Mouse (Mus musculus) CD4-positive, CD25-positive, alpha-beta regulatory T cell, adult 4 months (primary cell): ENCODE results near the gene Syt8. TPM values are rescaled to one million over a fixed set of nuclear protein-coding genes. Genes with fewer than 3 reads are reported as not detected.
"Not testable (repeated sequence)": the region's sequence is repeated elsewhere in the genome, so short reads cannot be mapped to it uniquely, and the experiment has no call there.

Experiments used
- ATAC-seq: one replicate; pipeline ENCODE4 v1.8.0; 2017
- polyA plus RNA-seq, 2 experiments: library from polyadenylated mRNA; unstranded; fragments of 100-300 nt; shearing (Covaris generic); gene quantifications; one replicate each; pipeline ENCODE4 v1.2.1; 2017

Gene Syt8
- polyA plus RNA-seq, result not detected

DNA sequence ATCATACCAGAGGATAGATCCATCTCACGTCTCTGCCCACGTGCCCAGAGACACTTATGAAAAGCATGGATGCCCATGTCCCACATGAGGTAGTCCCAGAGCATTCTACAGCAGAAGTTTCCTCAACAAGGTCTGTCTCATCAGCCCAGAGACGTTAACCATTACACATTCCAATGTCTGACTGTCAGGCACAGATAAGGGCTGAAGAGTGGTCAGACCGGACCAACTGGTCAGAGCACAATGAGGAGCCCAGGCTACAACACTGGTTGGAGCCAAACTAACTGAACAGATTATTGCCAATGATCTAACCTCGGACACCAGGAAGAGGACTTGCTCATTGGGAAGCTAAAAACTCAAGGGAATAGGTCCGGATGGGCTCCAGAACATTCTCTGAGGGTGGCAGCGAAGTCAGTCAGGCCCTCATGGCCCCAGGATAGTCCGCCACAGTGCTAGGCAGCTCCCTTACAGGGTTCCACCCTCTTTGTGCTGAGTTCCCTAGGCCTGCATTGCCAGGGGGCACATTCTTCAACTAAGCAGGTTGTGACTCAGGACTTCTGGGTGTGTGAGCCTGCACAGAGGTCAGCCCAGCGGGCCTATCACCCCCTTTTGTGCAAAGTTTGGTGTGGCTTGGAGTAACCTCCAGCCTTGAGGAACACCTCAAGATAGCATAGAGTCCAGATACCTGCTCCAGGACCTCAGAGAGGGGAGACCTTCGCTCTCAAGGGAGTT lies at the start of gene Syt8:
Gene Syt8, plus strand, starts transcription at position 714 of the 729 bp plus-strand sequence.
- ATAC-seq, result no peak

DNA sequence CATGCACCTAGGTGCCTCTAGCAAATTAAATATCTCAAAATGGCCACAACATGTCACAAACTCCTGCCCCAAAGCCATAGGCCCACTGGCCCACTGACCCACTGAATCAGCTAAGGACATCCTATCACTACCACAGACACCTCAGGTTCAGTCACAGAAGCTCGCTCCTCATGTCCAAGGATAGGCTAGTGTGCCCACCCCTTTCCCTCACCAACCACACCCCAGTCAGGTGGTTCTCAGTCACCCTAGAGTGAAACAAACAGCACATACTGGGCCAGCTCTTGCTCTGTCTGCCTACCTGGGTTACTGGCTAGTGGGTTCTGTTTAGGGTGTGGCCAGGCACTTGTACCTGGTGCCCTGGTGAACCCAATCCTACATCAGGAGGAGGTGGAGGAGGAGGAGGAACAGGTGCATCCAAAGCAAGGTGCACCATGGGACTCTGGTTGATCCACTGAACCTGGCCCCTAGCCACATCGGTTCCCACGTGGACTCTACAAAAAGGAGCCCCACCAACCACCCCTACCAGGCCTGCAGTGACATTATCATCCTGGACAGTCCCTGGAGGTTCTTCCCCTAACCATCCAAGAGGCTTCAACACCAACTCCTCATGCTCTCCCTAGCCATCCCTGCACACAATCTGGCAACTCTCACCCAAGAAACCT lies 48.8 kb upstream of the Syt8 start:
- ATAC-seq, result no peak

DNA sequence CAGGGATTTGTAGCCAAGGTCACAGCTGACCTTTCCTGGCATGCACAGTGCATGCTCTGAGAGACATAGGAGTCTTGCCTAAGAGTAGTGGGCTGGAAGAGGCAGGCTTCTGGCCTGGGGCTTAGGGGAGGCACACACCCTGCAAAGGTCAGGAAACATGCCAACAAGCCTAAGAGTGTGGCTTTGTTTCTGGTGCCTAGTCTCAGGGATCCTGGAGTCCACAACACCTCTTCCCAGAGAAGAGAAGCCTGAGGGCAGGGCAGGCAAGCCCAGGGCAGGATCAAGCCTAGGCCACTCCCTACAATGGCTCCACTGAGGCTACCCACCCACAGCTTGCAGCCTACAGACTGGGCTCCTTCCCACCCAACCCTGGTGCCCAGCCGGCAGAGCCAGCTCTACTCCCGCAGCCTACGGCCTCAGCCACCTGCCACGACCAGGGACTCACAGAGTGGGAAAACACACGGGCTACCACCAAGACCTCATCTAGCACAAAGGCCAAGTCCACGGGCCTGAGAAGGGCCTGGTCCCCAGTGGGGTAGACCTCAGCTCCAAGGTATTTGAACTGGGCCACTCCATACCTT lies 47.9 kb upstream of the Syt8 start:
- no peak for ATAC-seq

DNA sequence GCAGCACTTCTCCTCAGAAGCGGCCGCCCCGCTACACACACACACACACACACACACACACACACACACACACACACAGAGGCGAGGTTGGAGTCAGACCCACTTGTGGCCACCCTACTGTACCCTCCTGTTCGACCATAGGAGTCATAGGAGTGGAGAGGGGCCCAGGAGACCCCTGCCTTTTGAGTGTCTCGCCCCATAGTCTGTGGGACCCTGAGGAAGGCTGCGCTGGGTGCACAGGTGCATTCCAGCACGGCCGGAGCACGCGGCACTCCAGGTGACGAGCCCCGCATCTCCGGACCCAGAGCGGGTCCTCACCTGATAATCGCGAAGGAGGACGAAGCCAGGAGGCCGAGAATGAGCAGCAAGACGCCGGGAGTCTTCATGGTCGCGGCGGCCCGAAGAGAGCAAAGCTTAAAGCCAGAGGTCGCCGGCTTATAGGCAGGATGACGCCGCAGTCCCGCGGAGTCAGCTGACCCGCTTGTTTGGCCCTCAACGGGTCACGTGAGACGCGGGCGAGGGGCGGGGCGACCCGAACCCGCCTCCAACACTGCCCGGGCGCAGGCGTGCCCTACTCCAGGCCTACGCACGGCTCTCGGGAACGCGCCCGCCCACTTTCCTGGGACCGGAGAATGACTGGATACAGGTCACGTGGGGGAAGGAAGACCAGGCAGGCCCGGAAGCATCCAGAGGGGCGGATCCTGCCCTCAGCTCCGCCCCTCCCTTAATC lies 47.1 kb upstream of the Syt8 start, which contains the start of gene Ctsd:
Gene Ctsd, minus strand, starts transcription at position 620 of the 730 bp plus-strand sequence.
- peak; percentile 88 for ATAC-seq

DNA sequence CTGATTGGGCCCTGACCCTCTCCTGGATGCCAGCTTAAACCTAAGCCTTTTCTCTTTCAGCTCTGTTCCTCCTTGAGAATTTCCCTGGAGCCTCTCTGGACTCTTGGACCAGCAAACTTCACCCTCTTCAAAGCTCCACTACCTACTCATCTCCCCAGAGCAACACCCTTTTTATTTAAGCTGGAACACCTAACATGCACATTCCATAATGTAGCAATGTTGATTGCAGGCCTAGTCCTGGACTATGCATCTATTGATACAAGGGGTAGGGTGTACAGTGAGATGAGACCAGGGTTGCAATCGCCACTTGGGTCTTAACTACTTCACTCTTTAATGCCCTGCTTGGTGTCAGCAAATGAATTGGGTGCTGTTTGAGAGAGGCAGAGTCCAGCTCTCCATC lies 46.5 kb upstream of the Syt8 start:
- no peak for ATAC-seq

DNA sequence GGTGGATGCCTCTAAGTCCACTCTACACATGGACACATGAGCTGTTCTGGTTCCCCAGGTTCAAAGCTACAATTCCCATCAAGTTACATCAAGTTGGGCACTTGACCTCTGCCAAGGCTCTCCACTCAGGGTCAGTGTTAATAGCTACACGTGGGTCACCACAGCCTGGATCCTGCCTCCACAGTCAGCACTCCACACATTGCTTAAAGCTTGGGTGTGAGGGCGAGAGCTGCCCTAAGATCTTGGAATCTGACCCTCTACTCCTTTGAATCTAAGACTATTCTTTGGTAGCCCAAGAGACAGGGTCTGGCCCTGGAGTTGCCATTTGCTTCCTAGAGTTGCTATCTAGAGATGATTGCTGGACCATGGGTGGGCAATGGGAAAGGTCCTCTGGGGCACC lies 45.9 kb upstream of the Syt8 start:
- ATAC-seq, result no peak

DNA sequence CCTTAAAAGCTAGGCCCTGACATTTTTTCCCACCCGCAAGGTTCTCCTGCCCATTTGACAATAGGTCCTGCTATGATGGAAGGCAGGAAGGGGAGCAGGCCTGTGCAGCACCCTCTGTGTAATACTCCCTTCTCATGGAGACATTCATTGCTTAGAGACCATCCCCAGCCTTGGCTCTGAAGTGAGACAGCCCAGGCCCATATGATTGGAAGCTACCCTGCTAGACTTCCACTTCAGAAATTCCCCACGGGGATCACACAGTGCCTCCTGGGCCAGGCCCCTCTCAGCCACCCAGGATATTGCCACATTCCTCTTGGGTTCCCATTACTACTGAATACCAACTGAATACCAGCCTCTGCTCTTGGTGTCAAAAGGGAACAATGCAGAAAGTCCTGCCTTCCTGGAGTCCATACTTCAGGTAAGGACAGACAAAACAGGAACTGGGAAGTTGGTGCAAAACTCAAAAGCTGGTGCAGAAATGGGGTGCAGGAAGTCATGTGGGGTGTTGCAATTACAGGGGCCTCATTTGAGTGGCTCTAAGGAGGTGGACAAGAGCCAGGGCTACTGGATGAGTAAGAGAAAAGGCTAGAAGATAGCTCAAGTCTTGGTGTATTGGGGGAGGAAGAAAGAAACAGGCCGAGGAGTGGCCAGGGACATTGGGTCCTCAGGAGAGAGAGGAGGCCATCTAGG lies 44.5 kb upstream of the Syt8 start:
- ATAC-seq, result no peak

DNA sequence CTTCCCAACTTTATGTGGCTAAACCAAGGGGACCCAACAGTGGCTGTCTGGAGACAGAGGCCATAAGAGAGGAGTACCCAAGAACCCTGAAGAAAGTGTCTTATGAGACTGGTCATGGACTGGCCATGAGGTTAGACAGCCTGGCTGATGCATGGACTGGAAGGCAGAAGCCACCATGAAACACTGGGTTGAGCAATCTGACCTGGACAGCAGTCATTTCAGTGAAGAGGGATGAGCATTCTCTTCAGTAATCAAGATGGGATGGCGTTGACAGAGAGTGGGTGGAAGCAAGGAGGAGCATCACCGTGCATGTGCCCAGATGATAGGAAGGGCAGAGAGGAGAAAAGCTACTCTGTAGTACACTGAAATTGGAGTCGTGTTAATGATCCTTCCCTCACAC lies 43.5 kb upstream of the Syt8 start:
- ATAC-seq, result no peak

DNA sequence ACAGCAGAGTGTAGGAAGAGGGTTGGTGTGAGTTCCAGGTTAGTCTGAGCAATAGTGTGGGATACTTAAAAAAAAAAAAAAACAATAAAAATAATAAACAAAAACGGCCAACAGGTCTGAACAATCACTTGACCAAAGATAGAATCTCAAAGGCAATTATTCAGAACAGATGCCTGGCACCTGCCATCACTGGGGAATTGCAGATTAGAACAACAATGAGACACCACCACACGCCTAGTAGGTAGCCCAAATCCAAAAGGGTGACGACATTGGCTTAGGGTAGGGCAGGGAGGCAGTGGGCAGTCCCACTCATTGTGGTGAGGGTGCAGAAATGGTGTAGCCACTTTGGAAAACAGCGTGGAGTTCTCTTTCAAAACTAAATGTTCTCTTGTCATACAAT lies 43.0 kb upstream of the Syt8 start:
- ATAC-seq, result no peak

DNA sequence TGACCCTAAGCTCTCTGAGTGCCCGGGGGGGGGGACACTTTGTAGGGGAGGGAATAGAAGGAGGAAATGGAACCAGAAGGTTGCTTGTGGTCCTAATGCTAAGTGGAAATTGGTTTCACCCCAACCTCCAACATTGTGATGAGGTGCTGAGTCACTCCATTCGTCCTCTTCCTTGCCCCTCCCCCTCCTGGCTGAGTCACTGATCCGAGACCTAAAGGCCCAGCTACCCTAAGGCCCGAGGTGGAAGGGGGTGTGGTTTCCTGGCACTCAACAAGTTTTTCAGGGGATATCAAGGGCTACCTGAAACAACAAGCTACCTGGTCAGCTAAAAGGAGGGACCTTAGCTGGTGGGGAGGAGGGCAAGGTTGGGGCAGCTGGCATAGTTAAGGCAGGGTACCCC lies 41.5 kb upstream of the Syt8 start:
- ATAC-seq, result no peak

DNA sequence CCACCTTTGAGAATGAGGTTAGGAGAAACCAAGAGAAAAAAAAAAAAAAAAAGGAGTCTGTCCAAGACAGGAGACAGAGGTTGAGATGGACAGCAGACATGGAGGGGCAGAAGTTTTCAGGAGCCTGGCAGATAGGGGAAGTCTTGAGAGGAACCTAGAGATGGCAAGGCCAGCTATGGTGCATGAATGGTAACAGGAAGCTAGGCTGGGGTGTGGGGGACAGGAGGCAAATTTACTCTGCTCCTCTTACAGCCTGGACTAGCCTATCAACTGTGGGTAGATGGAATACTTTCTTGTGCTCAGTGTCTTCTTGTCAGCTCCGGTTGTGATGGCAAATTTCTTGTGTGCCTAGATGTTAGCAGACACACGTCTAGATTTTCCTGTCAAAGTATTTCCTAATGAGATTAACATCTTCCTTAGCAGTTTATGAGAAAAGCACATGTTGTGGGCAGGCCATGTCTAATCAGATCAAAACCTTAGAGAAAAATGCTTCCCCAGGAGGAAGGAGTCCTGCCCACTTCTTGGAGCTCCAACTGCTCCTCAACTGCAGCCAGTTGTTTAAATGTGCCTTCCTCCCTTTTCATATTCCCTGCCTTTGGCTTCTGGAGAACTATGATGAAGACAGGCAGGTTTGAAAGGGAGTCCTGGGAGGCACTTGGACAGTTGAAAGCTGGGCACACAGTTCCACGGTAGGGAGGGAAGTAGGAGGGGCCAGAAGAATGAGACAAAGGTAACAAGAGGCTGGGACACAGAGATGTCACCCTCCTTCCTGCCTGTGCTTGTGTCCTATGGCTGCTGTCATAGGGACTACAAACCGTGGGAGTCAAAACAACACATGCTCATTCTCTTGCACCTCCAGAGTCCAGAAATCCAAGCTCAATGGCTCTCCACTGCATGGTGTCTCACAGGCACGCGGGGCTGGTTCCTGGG lies 40.1 kb upstream of the Syt8 start:
- ATAC-seq, result peak; percentile 37

DNA sequence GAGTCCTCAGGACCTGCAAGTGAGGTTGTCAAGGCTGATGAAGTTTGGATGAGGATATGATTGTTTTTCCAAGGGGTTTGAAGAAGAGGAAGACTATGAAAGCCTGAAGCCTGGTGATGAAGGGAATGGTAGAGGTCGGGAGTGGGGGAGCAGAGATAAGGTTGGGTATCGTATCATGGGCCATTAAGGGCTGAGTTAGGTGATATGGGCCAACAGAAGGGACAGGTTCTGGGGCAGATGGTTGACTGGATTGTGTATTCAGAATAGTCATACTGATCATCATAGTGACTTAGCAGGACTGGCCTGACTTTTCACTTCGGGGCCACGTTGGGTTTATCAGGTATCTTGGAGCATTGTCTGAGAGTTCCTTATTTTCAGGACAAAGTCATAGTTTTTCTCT lies 39.2 kb upstream of the Syt8 start:
- ATAC-seq, result no peak

DNA sequence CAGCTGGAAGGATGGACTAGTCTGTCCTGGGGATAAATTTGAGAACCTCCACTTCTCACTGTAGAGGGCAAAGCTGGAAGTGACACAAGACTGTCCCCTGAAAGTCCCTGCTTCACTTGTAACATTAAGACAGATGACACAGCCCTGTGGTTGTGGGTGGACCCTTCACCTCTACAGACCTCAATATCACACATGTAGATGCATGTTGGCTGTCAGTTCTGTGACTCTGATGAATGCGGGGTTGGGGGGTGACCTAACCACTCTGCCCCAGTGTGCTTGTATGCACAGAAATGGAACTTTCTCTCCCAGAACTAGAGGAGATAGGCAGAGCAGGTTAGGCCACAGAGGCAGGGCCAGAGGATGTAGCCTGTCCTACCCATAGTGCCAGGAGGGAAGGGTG lies 38.0 kb upstream of the Syt8 start:
- ATAC-seq, result no peak

DNA sequence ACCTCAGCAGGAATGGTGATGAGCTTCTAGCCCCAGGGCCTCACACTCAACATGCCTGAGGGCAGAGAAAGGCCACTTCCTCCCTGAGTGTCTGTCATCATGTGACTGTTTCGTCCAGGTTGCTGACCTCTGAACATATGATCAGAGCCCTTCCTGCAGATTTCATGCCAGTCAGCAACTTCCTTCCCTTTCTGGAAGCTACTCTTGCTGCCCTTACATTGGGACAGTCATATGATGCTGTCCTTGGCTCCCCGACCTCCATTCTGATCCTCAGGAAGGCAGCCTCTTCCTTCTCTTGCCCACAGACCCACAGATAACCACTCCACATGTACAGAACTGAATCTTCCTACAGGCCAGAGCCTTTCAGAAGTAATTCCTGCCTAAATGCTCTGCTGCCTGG lies 36.6 kb upstream of the Syt8 start:
- no peak for ATAC-seq

DNA sequence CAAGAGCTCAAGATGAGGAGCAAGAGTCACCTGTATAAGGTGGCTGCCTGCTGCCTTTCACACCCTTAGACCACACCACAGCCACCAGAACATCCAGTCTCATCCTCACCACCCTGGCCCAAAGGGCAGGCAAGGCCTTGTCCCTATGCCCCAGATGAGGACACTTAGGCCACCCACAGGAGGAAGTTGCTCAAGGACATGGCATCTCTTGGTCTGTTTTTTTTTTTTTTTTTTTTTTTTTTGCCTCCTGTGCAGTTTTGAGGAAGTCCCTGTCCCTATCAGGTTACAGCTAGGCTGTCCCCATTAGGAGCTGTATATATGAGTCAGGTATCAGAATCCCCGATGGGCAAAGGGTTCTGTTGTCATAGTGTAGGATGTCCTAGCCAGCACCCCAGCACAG lies 35.4 kb upstream of the Syt8 start:
- ATAC-seq, result no peak

DNA sequence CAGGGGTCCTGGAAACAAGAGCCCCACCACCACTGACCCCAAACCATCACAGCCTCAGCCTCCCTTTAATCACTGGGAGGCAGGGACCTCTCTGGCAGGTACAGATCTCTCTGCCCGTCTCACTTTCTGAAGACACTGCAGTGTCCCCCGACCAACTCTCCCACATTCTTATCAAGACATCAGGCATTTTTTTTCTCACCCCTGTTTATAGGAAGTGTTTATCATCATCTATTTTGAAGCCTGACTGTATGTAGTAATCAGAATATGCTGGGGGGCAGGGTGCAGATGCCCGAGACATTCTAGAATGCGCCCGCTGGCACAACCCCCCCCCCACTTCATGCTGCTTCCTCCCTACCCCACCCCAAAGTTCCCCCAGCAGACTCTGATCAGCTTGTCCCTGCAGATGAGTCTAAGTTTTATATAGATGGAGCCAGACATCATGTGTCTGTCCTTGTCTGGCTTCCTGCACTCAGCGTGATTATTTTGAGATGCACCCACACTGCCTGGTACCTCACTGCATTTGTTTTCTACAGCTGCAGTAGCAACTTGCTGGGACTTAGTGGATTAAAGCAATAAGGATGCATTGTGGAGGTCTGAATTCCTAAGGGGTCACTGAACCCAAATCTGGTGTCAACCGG lies 34.4 kb upstream of the Syt8 start:
- no peak for ATAC-seq

DNA sequence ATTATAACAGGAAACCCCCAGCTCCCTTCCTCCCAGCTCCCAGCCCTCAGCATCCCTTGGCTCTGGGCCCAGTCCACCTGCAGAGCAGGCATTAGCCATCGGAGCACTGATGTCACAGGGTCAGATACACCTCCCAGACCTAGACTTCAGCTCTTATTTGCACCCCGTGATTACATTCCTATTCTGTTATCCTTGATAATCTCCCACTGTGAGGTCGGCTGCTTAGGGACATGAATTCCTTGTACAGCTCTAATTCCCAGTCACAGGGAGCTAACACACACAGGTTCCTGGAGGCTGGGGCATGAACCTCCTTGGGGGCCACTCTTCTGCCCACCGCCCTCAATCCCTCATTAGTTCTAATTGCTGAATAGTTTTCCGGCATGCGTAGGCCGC lies 33.9 kb upstream of the Syt8 start:
- no peak for ATAC-seq

DNA sequence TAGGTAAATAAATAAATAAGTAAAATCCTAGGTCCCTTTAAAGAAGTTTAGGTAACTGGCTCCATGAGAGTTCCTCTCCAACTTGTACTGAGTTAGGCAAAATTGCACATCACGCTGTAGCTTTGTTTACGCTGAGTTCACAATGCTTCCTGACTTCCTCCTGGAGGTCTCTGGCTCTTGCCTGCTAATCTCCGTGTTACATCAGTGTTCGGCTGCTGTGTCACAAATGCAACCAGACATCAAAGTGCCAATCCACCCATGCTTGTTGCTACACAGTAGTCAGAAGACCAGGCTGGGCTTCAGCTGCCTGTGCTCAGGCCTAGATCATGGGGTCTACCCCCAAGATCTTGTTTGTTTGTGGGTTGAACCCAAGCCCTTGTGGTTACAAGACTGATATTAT lies 31.1 kb upstream of the Syt8 start:
- no peak for ATAC-seq

DNA sequence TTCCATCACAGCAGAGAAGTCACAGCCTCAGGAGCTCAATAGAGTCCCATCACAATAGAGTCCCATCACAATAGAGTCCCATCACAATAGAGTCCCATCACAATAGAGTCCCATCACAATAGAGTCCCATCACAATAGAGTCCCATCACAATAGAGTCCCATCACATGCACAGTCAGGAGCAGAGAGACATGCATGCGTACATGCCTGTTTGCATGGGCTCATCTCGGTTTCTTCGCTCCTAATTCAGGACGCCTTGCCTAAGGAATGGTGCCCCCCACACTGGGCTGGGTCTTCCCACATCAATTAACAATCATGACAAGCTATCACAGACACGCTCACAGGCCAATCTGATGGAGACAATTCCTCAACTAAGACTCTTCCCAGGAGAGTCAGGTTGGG lies 29.5 kb upstream of the Syt8 start:
- ATAC-seq, result not testable (repeated sequence)

DNA sequence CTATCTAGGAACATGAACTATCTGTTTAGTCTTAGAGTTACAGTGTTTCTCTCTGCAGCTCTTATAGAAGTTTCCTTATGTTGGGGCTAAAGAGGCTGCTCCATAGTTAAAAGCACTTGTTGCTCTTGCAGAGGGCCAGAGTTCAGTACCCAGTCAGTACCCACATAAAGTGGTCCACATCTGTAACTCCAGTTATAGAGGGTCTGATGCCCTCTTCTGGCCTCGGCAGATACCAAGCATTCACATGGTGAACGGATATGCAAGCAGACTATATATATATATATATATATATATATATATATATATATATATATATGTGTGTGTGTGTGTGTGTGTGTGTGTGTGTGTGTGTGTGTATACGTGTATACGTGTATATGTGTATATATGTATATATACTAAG lies 26.7 kb upstream of the Syt8 start:
- no peak for ATAC-seq

DNA sequence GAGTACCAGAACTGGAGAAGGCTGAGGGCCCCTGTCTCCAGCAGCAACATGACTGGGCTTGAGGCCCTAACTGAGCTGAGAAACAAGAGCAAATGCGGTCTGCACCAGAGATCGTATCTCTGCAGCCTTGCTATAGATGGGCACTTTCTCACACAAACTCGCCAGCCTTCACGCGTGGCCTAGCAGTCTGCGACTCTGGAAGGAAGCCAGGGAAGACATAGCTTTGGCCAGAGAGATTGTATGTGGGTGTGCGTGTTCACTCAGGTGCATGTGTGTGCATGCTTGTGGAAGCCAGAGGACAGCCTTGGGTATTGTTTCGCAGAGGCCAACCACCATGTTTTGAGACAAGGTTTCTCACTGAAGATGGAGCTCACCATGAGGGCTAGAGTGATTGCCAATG lies 26.0 kb upstream of the Syt8 start:
- ATAC-seq, result no peak
